Mouse (Mus musculus): ENCODE measurements around the gene Mrps14.

DNA sequence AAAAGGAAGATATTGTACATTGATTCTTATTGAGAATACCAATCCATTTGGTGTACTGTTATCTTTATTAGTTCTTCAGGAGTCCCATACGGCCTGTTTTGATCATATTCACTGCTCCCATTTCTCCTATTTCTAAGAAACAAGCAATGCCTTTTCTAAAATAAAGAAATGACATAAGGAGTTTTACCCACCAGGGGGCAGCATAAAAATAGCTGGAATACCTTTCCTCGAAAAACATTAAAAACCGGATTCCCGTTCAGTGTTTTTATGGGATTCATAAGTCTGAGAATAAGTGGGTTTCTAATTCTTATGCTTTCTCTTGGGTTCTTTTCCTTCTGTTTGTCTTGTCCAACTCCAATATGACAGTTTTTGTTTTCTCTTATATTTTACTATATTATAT is 36.0 kb downstream of the Mrps14 start:
- TF ChIP-seq CTCF (IDR thresholded peaks at IDR 0.05; ENCODE audit: borderline replicate concordance, control insufficient read depth, extremely low read depth, insufficient read depth, low read length, poor library complexity) (no peak), POLR2A (IDR thresholded peaks at IDR 0.05; ENCODE audit: control insufficient read depth, extremely low read depth, insufficient read depth, low read length, poor library complexity) (no peak)

Measured in thymus, adult 2 months (tissue).